Mouse (Mus musculus) heart, adult 2 months (tissue): ENCODE results near the gene Msto1. TPM values are rescaled to one million over a fixed set of nuclear protein-coding genes. Genes with fewer than 3 reads are reported as not detected.
"Not testable (repeated sequence)": the region's sequence is repeated elsewhere in the genome, so short reads cannot be mapped to it uniquely, and the experiment has no call there.

ENCODE experiments used
- DNase-seq, 2 experiments: peaks; one replicate each; pipeline ENCODE4 v3.0.0; 2021
- H3K27ac ChIP-seq: fragments of 200-600 bp; 2 replicates; pipeline ENCODE4 v1.8.1; 2022
- H3K27me3 ChIP-seq: fragments of 200-500 bp; 2 replicates; pipeline ENCODE4 v1.6.1; 2012; ENCODE audit warnings: mild to moderate bottlenecking, low read length, inconsistent platforms, mixed read lengths; ENCODE audit not compliant: control insufficient read depth, insufficient read depth
- H3K36me3 ChIP-seq: fragments of 200-500 bp; 2 replicates; pipeline ENCODE4 v1.6.1; 2012; ENCODE audit warnings: low read length, inconsistent platforms; ENCODE audit not compliant: control insufficient read depth, insufficient read depth
- H3K4me1 ChIP-seq: fragments of 200-500 bp; 2 replicates; pipeline ENCODE4 v1.6.1; 2011; ENCODE audit warnings: low read length; ENCODE audit not compliant: control insufficient read depth, insufficient read depth
- H3K4me3 ChIP-seq: fragments of 200-600 bp; 2 replicates; pipeline ENCODE4 v1.8.1; 2022
- H3K79me2 ChIP-seq: fragments of 200-500 bp; replicated peaks from 2 replicates; pipeline ENCODE4 v1.6.1; 2012; ENCODE audit warnings: mild to moderate bottlenecking, inconsistent platforms, low read length, moderate library complexity, mixed read lengths; ENCODE audit not compliant: control insufficient read depth, insufficient read depth
- H3K9ac ChIP-seq: fragments of 200-500 bp; 2 replicates; pipeline ENCODE4 v1.6.1; 2012; ENCODE audit warnings: low read depth, mild to moderate bottlenecking, control low read depth, inconsistent platforms, low read length, mixed read lengths
- CTCF ChIP-seq: fragments of 200-600 bp; IDR thresholded peaks from 2 replicates; pipeline ENCODE4 v1.8.1; 2022; ENCODE audit warnings: antibody characterized with exemption, mild to moderate bottlenecking, moderate library complexity
- EP300 ChIP-seq: fragments of 200-500 bp; IDR thresholded peaks from 2 replicates; pipeline ENCODE4 v1.6.1; 2011; ENCODE audit warnings: low read depth, low read length, control low read depth; ENCODE audit not compliant: insufficient read depth
- POLR2A ChIP-seq: fragments of 200-500 bp; IDR thresholded peaks from 2 replicates; pipeline ENCODE4 v1.6.1; 2011; ENCODE audit warnings: mild to moderate bottlenecking, low read depth, low read length, control low read depth; ENCODE audit not compliant: insufficient read depth
- WGBS: fragments of 180-500 bp; shearing (Covaris S2); methylation state at CpG from one replicate; pipeline ENCODE4 v1.1.7; 2018; 5-methylcytosine and 5-hydroxymethylcytosine counted together
- intact Hi-C: fragments of 180-260 bp; cut with DNase I; formaldehyde crosslinking; loops from one replicate; pipeline ENCODE4 v1.15.1; 2025
- polyA plus RNA-seq: library from polyadenylated mRNA; depleted of rRNA; stranded (reverse); fragments of >200 nt; gene quantifications from 2 replicates; pipeline ENCODE4 v1.2.3, GENCODE M21; 2012
- total RNA-seq, 2 experiments: library from RNA; stranded (reverse); gene quantifications; 2 replicates each; pipeline ENCODE4 v1.2.3; 2021

The Msto1 gene
- total and polyA plus RNA-seq, 3 experiments, result 12.4 to 21.6 (median 12.6) TPM

DNA sequence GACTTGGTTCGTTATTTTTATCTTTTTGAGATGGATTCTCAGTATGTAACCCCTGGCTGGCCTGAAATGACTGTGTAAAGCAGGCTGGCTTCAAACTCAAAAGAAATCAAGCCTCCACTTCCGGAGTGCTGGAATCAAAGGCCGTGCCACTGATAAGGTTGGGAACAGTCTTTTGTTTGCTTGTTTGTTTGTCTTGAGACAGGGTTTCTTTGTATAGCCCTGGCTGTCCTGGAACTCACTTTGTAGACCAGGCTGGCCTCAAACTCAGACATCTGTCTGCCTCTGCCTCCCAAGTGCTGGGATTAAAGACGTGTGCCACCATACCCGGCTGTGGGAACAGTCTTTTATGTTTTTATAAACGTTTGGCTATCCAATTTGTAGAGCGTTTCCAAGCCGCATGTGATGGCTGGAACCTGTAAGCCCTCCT lies 598 bp upstream of the Msto1 start:
- TF ChIP-seq CTCF (no peak), EP300 (no peak), POLR2A (no peak)
- 20% methylated on average over 8 of the region's 8 CpGs for WGBS
- DNase-seq, result no peak

DNA sequence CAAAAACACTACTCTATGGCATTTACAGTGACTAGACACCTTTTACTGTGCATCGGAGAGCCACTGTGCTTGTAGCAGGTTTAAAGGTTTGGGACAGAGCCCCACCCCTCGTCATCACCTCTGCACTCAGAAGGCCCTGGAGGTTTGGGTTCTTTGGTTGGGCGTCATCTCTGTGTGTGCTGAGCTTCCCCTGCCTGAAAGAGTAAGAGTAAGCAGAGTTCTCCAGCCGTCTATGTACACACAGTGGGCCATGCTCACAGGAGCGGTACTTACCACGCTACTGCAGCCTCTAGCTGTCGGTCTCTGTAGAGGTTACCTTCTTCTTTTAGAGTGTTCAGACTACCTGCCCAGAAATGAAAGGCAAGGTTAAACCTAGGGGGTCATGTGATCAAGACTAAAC lies 1.2 kb downstream of the Msto1 start:
- no peak for DNase-seq
- intact Hi-C loops, result no loop called here
- no peak overlapping the region for H3K9ac ChIP-seq
- H3K4me1 ChIP-seq, result peaks cover 2% of the 10 kb centered on the region; the same call in 1 of the 2 replicates
- 92% methylated on average over 7 of the region's 7 CpGs for WGBS
- H3K79me2 ChIP-seq, result no peaks in the 10 kb centered on the region
- TF ChIP-seq POLR2A (no peak), CTCF (no peak), EP300 (no peak)
- H3K4me3 ChIP-seq, result no peak overlapping the region
- no peaks in the 10 kb centered on the region for H3K27me3 ChIP-seq
- no peaks in the 10 kb centered on the region for H3K36me3 ChIP-seq
- H3K27ac ChIP-seq, result no peak overlapping the region

More for the DNA sequence above, 598 bp upstream of the Msto1 start:
- peak overlapping the region; percentile 78 for H3K4me3 ChIP-seq
- peaks cover 2% of the 10 kb centered on the region; the same call in 1 of the 2 replicates for H3K4me1 ChIP-seq
- intact Hi-C loops, result loop anchor here (2.0 kb wide), 1 partner anchor 36 kb away; the partner anchor contains the start of genes Ash1l and Dap3
- no peaks in the 10 kb centered on the region for H3K36me3 ChIP-seq
- H3K27me3 ChIP-seq, result no peaks in the 10 kb centered on the region
- no peaks in the 10 kb centered on the region for H3K79me2 ChIP-seq
- peak overlapping the region; percentile 94 for H3K27ac ChIP-seq
- peak overlapping the region; percentile 75 for H3K9ac ChIP-seq

DNA sequence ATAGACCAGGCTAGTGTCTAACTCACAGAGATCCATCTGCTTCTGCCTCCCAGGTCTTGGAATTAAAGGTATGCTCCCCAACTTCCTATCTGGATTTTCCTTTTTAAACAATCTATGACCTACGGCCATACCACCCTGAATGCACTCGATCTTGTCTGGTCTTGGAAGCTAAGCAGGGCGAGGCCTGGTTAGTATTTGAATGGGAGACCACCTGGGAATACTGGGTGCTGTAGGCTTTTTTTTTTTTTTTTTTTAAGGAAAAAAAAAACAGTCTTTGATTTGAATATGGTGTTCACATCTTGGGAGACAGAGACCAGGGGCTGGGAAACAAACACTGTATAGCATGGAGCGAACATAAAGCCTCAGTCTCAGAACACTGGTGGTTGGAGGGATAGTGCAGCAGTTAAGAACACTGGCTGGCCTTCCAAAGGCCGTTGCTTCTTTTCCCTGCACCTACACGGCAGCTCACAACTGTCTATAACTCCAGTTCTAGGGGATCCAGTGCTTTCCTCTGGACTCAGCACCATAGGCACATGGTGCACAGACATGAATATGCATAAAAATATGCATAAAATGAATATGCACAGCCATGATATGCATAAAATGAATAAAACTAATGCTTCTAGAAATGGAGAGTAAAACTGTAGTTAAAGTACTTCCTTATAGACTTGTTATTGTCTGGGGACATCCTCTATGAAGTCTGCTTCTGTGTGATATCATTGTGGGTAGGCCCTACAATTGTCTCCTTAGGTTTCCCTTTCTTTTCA lies 7.2 kb downstream of the Msto1 start:
- WGBS, result 86% methylated on average over 6 of the region's 6 CpGs
- H3K4me1 ChIP-seq, result no peaks in the 10 kb centered on the region
- H3K36me3 ChIP-seq, result no peaks in the 10 kb centered on the region
- intact Hi-C loops, result no loop called here
- no peaks in the 10 kb centered on the region for H3K27me3 ChIP-seq
- no peak overlapping the region for H3K4me3 ChIP-seq
- H3K9ac ChIP-seq, result no peak overlapping the region
- no peaks in the 10 kb centered on the region for H3K79me2 ChIP-seq
- no peak for DNase-seq
- no peak for TF ChIP-seq EP300
- no peak for TF ChIP-seq CTCF
- TF ChIP-seq POLR2A, result no peak
- no peak overlapping the region for H3K27ac ChIP-seq

DNA sequence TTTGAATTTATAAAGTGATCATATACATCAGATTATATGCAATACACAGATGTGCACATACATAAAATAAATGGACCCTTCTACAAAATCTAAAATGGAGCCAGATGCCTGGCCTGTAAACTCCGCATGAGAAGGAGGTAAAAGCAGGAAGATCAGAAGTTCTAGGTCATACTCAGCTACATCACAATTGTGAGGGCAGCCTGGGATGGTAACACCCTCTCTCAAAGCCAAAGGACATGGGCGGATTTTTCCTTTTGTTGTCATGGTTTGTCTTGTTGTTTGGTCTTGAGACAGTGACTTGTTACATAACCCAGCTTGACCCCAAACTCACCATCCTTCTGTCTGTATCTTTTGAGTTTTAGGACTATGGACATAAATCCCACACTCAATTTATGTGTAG lies 8.1 kb downstream of the Msto1 start:
- no peak overlapping the region for H3K27ac ChIP-seq
- TF ChIP-seq EP300 (no peak), POLR2A (no peak), CTCF (no peak)
- H3K36me3 ChIP-seq, result no peaks in the 10 kb centered on the region; the same call in 1 of the 2 replicates
- no peak overlapping the region for H3K4me3 ChIP-seq
- H3K9ac ChIP-seq, result no peak overlapping the region
- H3K4me1 ChIP-seq, result no peaks in the 10 kb centered on the region
- DNase-seq, result no peak
- H3K79me2 ChIP-seq, result no peaks in the 10 kb centered on the region
- no peaks in the 10 kb centered on the region for H3K27me3 ChIP-seq
- 89% methylated on average over 2 of the region's 2 CpGs for WGBS
- intact Hi-C loops, result no loop called here

DNA sequence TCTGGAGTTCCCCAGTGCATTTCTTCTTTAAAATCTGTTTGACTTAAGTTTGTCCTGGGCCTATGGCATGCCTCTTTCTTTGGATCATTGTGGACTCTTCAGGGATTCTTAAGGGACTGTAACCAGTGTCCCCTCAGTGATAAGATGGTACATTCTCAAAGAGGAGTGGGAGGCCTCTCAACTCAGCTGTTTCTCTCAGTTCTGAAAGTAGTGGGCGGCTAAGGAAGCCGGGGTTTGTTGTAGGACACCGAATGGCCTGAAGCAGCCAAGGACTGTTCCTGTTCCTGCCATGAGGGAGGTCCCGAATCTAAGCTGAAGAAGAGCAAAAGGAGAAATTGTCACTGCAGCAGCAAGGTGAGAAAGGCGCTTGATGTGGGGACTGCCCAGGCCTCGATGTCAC lies 8.6 kb downstream of the Msto1 start:
- intact Hi-C loops, result no loop called here
- WGBS, result 83% methylated on average over 6 of the region's 6 CpGs

DNA sequence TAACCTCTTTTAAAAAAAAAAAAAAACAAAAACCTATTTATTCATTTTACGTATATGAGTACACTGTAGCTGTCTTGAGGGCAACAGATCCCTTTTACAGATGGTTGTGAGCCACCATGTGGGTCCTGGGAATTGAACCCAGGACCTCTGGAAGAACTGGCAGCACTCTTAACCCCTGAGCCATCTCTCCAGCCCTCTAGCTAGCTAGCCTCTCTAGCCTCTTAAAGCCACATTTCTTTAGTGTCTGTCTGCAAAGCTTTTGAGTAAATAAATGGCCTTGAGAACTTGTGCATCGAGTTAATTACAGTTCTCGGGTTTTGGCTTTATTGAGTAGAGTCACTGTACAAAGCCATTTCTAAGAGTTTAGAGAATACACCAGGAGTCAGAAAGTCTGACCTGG lies 9.0 kb downstream of the Msto1 start:
- no peak overlapping the region for H3K9ac ChIP-seq
- H3K4me1 ChIP-seq, result no peaks in the 10 kb centered on the region
- H3K36me3 ChIP-seq, result no peaks in the 10 kb centered on the region; the same call in 1 of the 2 replicates
- intact Hi-C loops, result no loop called here
- TF ChIP-seq CTCF (no peak), EP300 (no peak), POLR2A (no peak)
- no peaks in the 10 kb centered on the region for H3K27me3 ChIP-seq
- H3K79me2 ChIP-seq, result no peaks in the 10 kb centered on the region
- 91% methylated on average over 3 of the region's 3 CpGs for WGBS
- no peak overlapping the region for H3K27ac ChIP-seq
- H3K4me3 ChIP-seq, result no peak overlapping the region
- DNase-seq, result no peak

More for the DNA sequence above, 8.6 kb downstream of the Msto1 start:
- H3K4me3 ChIP-seq, result no peak overlapping the region
- H3K4me1 ChIP-seq, result no peaks in the 10 kb centered on the region
- no peak overlapping the region for H3K27ac ChIP-seq
- H3K9ac ChIP-seq, result no peak overlapping the region
- H3K79me2 ChIP-seq, result no peaks in the 10 kb centered on the region
- TF ChIP-seq POLR2A, result no peak
- no peak for TF ChIP-seq EP300
- TF ChIP-seq CTCF, result no peak
- no peaks in the 10 kb centered on the region for H3K27me3 ChIP-seq
- DNase-seq, result no peak
- no peaks in the 10 kb centered on the region; the same call in 1 of the 2 replicates for H3K36me3 ChIP-seq

DNA sequence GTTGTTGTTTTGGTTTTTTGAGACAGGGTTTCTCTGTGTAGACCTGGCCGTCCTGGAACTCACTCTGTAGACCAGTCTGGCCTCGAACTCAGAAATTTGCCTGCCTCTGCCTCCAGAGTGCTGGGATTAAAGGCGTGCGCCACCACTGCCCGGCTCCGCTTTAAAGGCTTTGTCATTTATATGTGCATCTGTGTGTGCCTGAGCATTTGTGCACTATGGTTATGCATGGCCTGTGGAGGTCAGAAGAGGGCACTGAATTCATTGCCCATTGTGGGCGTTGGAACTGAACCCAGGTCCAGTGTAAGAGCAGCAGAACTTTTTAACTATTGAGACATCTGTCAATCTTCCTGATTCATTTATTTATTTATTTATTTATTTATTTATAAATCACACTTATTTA lies 20.8 kb downstream of the Msto1 start:
- H3K27me3 ChIP-seq, H3K79me2 ChIP-seq, DNase-seq, H3K4me3 ChIP-seq, H3K36me3 ChIP-seq, H3K4me1 ChIP-seq, H3K9ac ChIP-seq, H3K27ac ChIP-seq, intact Hi-C loops: not testable (repeated sequence)
- 95% methylated on average over 7 of the region's 7 CpGs for WGBS

DNA sequence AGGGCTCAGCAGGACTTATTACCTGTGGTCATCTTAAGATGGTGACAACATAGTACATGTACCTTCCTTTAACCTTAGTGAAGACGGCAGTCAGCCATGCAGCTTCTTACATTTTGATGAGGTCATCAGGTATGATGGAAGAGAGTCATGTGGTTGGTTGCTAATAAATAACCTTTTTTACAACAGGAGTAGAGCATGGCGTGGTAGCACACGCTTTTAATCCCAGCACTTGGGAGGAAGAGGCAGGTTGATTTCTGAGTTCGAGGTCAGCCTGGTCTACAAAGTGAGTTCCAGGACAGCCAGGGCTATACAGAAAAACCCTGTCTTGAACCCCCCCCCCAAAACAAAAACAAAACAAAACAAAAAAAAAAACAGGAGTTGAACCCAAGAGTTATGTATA lies 31.3 kb downstream of the Msto1 start:
- DNase-seq, H3K79me2 ChIP-seq, H3K9ac ChIP-seq, H3K36me3 ChIP-seq, H3K27ac ChIP-seq, H3K27me3 ChIP-seq, H3K4me3 ChIP-seq, intact Hi-C loops, H3K4me1 ChIP-seq: not testable (repeated sequence)
- WGBS, result 97% methylated on average over 4 of the region's 4 CpGs
